Mouse (Mus musculus): ENCODE data around the gene Pex26. TPM values are rescaled to one million over a fixed set of nuclear protein-coding genes. Genes with fewer than 3 reads are reported as not detected.

The Pex26 gene
- total and polyA plus RNA-seq, 3 experiments, result 6.9 to 9.9 TPM; not detected in 1

DNA sequence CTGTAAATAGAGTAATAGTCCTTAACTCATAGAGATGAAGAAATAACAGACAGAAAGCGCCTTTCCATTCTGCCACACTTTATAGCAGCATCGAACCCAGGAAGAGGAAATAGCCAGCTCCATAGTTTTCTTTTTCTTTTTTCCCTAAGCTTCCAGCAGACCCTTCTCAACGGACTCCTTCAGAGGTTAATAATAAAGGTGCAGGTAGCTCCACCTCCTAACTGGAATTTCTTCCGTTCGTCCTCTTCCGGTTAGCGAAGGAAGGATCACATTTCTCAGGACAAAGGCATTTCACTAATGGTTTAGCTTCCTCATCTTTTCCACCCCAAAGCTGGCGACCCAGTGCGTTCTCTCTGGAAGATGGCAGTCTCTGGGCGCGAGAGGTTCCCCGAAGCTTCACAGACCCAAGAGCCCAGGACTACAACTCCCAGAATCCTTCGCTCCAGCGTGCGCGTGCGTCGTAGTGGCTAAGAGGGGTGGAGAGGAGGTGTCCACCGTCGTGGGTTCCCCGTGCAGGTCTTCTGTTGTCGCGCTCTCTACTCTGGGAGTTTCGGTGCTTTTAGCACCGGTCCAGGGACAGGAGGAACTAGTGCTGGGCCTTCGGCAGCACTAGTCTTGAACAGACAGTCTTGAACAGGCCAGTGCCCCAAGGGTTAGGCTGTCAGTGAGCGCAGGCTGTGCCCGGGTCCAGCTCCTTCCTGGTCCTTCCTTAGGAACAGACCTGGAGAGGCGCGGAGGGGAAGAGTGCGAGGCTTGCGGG is at the start of gene Pex26 (continued):
- no peak for TF ChIP-seq MEF2A (IDR thresholded peaks at IDR 0.05; ENCODE audit: extremely low read depth, insufficient replicate concordance, low read depth, low read length, poor library complexity, severe bottlenecking)
- TF ChIP-seq MXI1 (IDR thresholded peaks at IDR 0.05; ENCODE audit: low read depth, low read length), result peak; percentile 62; the same call in 1 of the 2 replicates
- TF ChIP-seq TCF12 (IDR thresholded peaks at IDR 0.05; ENCODE audit: low read depth, low read length), result no peak; the same call in 1 of the 2 replicates

DNA sequence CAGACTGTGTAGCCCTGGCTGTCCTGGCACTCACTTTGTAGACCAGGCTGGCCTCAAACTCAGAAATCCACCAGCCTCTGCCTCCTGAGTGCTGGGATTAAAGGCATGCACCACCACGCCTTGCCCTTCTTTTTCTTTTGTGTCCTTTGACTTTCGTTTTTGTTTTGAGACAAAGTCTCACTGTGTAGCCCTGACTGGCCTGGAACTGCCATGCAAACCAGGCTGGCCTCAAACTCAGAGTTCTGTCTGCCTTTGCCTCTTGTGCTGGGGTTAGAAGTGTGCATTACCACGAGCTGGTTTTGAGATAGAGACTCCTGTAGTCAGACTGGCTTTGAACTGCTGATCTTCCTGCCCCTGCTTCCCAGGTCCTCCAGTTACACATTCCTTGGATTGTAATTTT is 49.2 kb upstream of the Pex26 start:
- H3K27ac ChIP-seq (ENCODE audit: control insufficient read depth, low read depth, low read length), result no peak overlapping the region
- H3K4me1 ChIP-seq (ENCODE audit: control insufficient read depth in 1 of 2, insufficient read depth in 2 of 2, low read length in 2 of 2), result peaks cover 0 to 22% of the 10 kb centered on the region in 2 experiments; a peak in 2 of 4 replicates
- no peaks in the 10 kb centered on the region for H3K9me3 ChIP-seq (replicated peaks; ENCODE audit: insufficient read depth, low read length)
- no peak overlapping the region for H3K4me3 ChIP-seq (ENCODE audit: control insufficient read depth in 1 of 2, insufficient read depth in 1 of 2, low read depth in 2 of 2, low read length in 2 of 2)
- H3K27me3 ChIP-seq (ENCODE audit: control insufficient read depth in 1 of 2, insufficient read depth in 2 of 2, low read length in 2 of 2), result peaks cover 2% of the 10 kb centered on the region in 2 experiments; a peak in 2 of 4 replicates
- no peaks in the 10 kb centered on the region; the same call in 1 of the 2 replicates for H3K79me2 ChIP-seq (ENCODE audit: control insufficient read depth, insufficient read depth, low read length, poor library complexity)
- DNase-seq (ENCODE audit: low read depth, low spot score), result no peak
- TF ChIP-seq TAL1 (IDR thresholded peaks at IDR 0.05; ENCODE audit: low read length), result no peak
- peaks cover 0 to 9% of the 10 kb centered on the region in 2 experiments; a peak in 2 of 4 replicates for H3K36me3 ChIP-seq (ENCODE audit: control insufficient read depth in 1 of 2, insufficient read depth in 2 of 2, low read length in 2 of 2)
- no peak overlapping the region for H3K9ac ChIP-seq (ENCODE audit: control insufficient read depth, low read depth, low read length, poor library complexity, severe bottlenecking)

DNA sequence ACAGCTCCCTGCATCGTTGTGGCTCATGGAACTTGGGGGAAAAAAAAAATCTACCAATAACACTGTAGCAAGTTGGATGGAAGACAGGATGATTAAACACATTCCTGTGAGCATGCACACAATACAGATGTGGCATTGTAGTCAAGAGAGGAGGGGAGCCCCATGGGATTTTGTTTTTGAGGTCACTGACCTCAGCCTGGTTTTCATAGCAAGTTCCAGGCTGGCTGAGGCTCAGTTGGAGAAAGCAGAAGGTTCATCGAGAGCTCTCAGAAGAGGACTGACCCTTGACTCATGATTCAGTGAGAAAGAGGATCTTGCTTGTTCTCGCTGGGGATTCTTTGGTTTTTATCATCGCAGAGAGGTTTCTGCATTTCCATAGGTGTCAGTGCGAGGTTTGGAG is 48.6 kb upstream of the Pex26 start:
- peaks cover 0 to 9% of the 10 kb centered on the region in 2 experiments; a peak in 2 of 4 replicates for H3K36me3 ChIP-seq (ENCODE audit: control insufficient read depth in 1 of 2, insufficient read depth in 2 of 2, low read length in 2 of 2)
- no peaks in the 10 kb centered on the region; the same call in 1 of the 2 replicates for H3K79me2 ChIP-seq (ENCODE audit: control insufficient read depth, insufficient read depth, low read length, poor library complexity)
- H3K9me3 ChIP-seq (replicated peaks; ENCODE audit: insufficient read depth, low read length), result no peaks in the 10 kb centered on the region
- no peak overlapping the region for H3K9ac ChIP-seq (ENCODE audit: control insufficient read depth, low read depth, low read length, poor library complexity, severe bottlenecking)
- H3K4me3 ChIP-seq (ENCODE audit: control insufficient read depth in 1 of 2, insufficient read depth in 1 of 2, low read depth in 2 of 2, low read length in 2 of 2), result no peak overlapping the region
- H3K27ac ChIP-seq (ENCODE audit: control insufficient read depth, low read depth, low read length), result no peak overlapping the region
- peaks cover 2% of the 10 kb centered on the region in 2 experiments; a peak in 2 of 4 replicates for H3K27me3 ChIP-seq (ENCODE audit: control insufficient read depth in 1 of 2, insufficient read depth in 2 of 2, low read length in 2 of 2)
- peaks cover 0 to 22% of the 10 kb centered on the region in 2 experiments; a peak in 2 of 4 replicates for H3K4me1 ChIP-seq (ENCODE audit: control insufficient read depth in 1 of 2, insufficient read depth in 2 of 2, low read length in 2 of 2)
- DNase-seq (ENCODE audit: low read depth, low spot score), result peak; percentile 26
- TF ChIP-seq USF1 (IDR thresholded peaks at IDR 0.05; ENCODE audit: low read depth, low read length), result no peak
- TF ChIP-seq HCFC1 (IDR thresholded peaks at IDR 0.05; ENCODE audit: low read depth, low read length), result no peak
- TF ChIP-seq UBTF (IDR thresholded peaks at IDR 0.05; ENCODE audit: borderline replicate concordance, insufficient read depth, low read depth, low read length), result no peak
- no peak for TF ChIP-seq MAFK (IDR thresholded peaks at IDR 0.05; ENCODE audit: borderline replicate concordance, low read depth, low read length)
- no peak for TF ChIP-seq MAZ (IDR thresholded peaks at IDR 0.05; ENCODE audit: low read depth, low read length)
- no peak for TF ChIP-seq GATA1 (IDR thresholded peaks at IDR 0.05; ENCODE audit: low read depth, low read length)
- no peak for TF ChIP-seq TBP (IDR thresholded peaks at IDR 0.05; ENCODE audit: low read depth, low read length)
- TF ChIP-seq CHD2 (IDR thresholded peaks at IDR 0.05; ENCODE audit: low read length), result no peak
- TF ChIP-seq SMC3 (IDR thresholded peaks at IDR 0.05; ENCODE audit: low read depth, low read length), result no peak

Measured in MEL (cell line).